Mouse (Mus musculus) C2C12 (cell line): ENCODE measurements around the gene Gm6657.

Source experiments
- CEBPB ChIP-seq: IDR thresholded peaks from one replicate; pipeline ENCODE4 v1.6.1; 2011; ENCODE audit warnings: low read depth, mild to moderate bottlenecking, control low read depth, moderate library complexity
- CTCF ChIP-seq: IDR thresholded peaks from one replicate; pipeline ENCODE4 v1.5.1; 2011; ENCODE audit not compliant: control insufficient read depth, insufficient read depth, insufficient read length
- MAX ChIP-seq: IDR thresholded peaks from one replicate; pipeline ENCODE4 v1.6.1; 2011; ENCODE audit warnings: mild to moderate bottlenecking, control low read depth
- MYOD1 ChIP-seq: IDR thresholded peaks from one replicate; pipeline ENCODE4 v1.6.1; 2011; ENCODE audit warnings: low read depth; ENCODE audit not compliant: control insufficient read depth, insufficient read length
- MYOG ChIP-seq: IDR thresholded peaks from one replicate; pipeline ENCODE4 v1.6.1; 2011; ENCODE audit not compliant: control insufficient read depth, insufficient read length; ENCODE audit errors: extremely low read depth
- USF1 ChIP-seq: IDR thresholded peaks from one replicate; pipeline ENCODE4 v1.6.1; 2011; ENCODE audit warnings: low read depth, mild to moderate bottlenecking, control low read depth, moderate library complexity

GRCm38 (mm10) chr12:78195368-78195767, 1.3 kb downstream of the Gm6657 start:
- TF ChIP-seq MYOG (no peak), USF1 (no peak), CTCF (no peak), MAX (no peak), CEBPB (no peak), MYOD1 (no peak)
